Mouse (Mus musculus) CD4-positive, CD25-positive, alpha-beta regulatory T cell, adult 2 months (primary cell): ENCODE measurements around the gene Gys1.

Experiments
- DNase-seq: peaks from one replicate; pipeline ENCODE4 v3.0.0-alpha.2; 2012; ENCODE audit warnings: low read depth, low spot score

Gys1 gene

DNA sequence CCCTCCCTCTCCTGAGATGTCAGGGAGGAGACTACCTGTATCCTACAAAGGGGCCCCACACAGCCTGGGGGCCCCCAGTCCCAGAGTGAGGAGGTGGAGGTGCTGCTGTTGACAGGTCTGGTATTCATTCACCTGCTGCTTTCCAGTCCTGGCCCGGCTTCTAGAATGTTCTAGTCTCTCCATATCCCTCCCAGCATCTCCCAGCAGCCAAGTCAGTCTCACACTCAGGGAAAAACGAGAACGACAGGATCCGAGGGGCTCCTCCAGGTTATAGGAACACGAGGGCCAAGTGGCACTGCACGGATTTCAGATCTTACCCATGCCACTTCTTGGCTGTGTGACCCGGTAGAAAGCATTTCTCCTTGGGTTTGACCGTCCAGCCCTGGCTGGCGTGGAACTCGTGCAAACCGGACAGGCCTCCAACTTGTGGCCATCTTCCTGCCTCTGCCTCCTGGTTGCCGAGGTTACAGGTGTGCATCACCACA is 19.9 kb upstream of the Gys1 start:
- no peak for DNase-seq

- DNase-seq = peak; percentile 65
Measured at GRCm38 (mm10) chr7:45415636-45416035, 19.0 kb upstream of the Gys1 start.

DNA sequence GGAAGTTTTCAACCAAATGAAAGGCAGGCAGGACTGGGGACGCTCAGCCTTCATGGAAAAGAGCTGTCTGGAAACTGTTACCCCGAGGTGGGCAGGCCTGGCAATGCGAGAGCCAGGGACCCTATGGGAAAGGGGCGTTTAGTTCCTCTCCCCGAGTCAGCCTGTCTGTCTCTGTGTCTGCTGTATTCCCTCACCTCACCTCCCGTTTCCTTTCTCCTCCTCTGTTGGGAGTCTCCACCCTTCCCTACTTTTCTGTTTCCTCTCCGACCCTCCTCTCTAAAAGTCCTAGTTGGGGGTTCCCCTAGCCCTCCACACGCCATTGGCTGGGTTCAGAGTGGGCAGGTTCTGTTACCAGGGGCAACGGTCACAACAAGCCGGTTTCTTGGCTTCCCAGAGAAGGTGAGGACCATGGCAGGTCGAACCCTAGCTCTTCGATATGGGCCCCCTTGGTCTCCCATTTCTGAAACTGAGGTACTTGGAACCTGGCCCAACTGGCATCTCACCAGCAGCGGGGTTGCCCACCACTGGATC is 16.6 kb upstream of the Gys1 start:
- no peak for DNase-seq

- no peak for DNase-seq
Measured at GRCm38 (mm10) chr7:45419859-45420614, 14.6 kb upstream of the Gys1 start.

- no peak for DNase-seq
Measured at GRCm38 (mm10) chr7:45420615-45420919, 14.1 kb upstream of the Gys1 start, which contains the start of gene Lhb. Gene Lhb, plus strand, starts transcription at chr7:45420820.

DNA sequence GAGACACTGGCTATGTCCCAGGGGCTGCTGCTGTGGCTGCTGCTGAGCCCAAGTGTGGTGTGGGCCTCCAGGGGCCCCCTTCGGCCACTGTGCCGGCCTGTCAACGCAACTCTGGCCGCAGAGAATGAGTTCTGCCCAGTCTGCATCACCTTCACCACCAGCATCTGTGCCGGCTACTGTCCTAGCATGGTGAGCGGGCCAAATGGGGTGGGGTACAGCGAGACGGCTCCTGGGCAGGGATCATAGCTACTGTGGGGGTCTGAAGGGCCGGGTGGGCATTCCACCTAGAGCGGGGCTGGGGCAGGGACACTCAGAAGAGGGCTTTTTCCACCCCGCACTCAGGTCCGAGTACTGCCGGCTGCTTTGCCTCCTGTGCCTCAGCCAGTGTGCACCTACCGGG is 13.4 kb upstream of the Gys1 start:
- DNase-seq = no peak

GRCm38 (mm10) chr7:45426556-45426955 is 8.1 kb upstream of the Gys1 start:
- no peak for DNase-seq

- DNase-seq = no peak
Measured at GRCm38 (mm10) chr7:45433835-45434202, 825 bp upstream of the Gys1 start.

GRCm38 (mm10) chr7:45435038-45435437 is 394 bp downstream of the Gys1 start:
- DNase-seq = no peak

- DNase-seq = no peak
Measured at GRCm38 (mm10) chr7:45436444-45436843, 1.8 kb downstream of the Gys1 start.

DNA sequence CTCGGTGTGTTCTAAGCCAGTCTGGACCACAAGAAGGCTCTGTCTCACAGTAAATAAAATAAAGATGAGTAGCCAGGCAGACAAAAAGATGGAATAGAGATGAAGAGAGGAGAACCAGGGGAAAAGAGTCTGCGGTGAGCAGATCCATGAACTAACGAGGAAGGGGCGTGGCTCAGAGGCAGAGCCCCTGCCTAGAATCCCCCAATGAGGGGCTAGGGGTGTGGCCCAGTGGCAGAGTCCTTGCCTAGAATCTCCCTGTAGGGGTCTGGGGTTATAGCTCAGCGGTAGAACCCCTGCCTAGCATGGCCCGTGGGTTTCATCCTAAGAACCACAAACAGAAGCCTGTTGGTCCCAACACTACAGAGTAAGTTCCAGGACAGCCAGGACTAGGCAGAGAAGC is 2.4 kb downstream of the Gys1 start:
- DNase-seq = no peak

DNA sequence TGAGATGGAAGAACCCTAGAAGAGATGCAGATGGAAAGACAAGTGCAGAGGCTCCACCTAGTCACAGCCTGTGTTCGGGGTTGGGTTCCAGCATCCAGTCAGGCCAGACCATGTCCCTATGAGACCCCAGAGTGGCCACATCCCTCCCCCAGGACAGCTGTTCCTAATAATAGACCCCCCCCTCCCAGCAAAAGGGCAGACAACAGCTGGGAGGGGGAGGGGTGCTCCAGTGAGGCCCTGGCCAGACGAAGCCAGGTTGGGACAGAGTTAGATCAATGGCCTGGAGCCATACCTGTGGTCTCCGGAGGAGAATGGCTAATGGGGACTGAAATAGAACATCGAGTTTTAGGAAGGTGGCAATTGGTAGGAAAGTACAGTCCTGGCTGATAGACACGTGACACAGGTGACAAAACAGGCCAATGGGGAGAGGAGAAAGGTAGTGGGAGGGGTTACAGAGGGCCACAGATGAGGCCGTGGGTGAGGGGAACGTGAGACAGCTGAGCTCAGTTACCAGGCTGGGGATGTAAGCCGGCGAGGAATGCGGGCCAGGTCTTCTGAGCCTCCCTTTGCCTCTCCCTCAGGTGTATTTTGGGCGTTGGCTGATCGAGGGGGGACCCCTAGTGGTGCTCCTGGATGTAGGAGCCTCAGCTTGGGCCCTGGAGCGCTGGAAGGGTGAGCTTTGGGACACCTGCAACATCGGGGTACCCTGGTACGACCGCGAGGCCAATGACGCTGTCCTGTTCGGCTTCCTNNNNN is 3.1 kb downstream of the Gys1 start, which contains the start of gene Ruvbl2:
TSS of gene Ruvbl2 (minus strand) at position 576 of the 756 bp plus-strand sequence.
- DNase-seq = no peak

- DNase-seq = no peak
Measured at GRCm38 (mm10) chr7:45443526-45444420, 9.1 kb downstream of the Gys1 start.

DNA sequence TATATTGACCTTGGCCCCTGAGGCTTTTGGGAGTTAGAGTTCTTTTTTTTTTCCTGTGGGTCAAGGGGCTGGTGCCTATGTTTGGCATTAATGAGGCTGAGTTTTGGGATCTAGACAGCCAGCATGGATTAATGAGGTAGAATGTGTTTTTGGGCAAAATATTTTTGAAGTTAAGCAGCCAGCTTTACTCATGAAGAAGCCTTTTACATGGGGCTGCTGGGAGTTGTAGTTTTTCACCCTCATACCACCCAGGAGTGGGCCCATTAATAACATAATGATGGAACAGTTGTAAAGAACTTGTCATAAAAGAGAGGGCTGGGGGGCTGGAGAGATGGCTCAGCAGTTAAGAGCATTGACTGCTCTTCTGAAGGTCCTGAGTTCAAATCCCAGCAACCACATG is 11.9 kb downstream of the Gys1 start:
- DNase-seq = no peak

- peak; percentile 72 for DNase-seq
Measured at GRCm38 (mm10) chr7:45447325-45447990, 12.8 kb downstream of the Gys1 start.

GRCm38 (mm10) chr7:45449974-45450373 is 15.3 kb downstream of the Gys1 start:
- DNase-seq = no peak

DNA sequence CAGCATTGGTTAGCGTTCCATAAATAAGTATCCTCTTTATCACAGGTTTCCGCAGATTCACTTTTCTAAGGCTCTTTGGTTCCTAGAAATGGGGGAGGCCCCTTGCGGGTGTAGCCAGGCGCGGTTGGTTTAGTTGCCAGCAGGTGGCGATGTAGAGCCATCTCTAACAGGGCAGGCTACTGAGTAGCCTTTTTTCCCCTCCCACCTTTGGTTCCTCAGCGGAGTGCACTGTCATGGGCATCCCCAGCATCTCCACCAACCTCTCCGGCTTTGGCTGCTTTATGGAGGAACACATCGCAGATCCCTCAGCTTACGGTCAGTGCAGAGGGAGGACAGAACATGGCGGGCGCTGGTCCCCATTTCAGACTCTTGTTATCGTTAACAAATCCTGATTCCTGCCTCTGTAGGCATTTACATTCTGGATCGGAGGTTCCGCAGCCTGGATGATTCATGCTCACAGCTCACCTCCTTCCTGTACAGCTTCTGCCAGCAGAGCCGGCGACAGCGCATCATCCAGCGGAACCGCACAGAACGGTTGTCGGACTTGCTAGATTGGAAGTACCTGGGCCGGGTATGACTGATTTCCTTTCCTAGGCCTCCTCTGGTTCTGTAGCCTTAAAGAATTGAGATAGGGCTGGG is 16.8 kb downstream of the Gys1 start:
- DNase-seq = peak; percentile 93

DNA sequence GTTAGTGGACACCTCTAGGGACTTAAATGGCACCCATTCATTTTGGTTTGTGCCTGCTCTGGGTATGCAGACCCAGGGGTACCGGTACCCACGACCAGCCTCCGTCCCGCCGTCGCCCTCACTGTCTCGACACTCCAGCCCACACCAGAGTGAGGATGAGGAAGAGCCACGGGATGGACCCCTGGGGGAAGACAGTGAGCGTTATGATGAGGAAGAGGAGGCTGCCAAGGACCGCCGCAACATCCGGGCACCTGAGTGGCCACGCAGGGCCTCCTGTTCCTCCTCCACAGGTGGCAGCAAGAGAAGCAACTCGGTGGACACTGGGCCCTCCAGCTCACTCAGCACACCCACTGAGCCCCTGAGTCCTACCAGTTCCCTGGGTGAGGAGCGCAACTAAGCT is 20.3 kb downstream of the Gys1 start:
- DNase-seq = no peak

DNA sequence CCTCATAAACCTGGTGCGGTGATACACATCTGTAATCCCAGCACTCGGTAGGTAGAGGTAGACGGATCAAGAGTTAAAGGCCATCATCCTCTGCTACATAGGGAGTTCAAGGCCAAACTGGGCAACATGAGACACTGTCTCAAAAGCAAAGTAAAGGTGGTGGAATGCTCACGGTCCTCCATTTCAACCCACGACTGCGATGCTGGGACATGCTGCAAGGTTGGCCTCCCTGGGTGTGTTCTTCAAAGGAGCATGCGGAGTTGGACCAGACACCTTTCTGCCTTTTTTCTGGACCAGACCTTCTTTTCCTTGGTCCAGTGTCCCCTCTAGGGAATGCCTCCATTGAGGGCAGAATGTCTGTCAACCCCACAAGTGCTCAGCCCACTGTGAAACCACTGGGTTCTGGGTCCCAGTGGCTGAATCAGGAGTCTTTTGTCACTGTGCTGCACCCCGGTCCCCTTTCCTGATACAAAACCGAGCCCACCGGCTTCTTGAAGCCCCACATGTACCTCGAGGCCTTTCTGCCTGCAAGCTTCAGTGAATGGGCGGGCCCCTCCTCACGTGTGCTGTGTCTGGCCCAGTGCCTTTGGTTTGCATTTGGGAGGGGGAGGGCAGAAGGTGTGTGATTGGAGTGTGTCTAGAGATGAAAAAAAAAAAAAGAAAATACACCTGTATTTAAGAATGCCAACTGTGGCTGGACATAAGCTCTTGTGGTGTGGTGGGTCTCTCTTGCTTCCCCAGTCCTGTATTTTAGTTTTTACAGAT is 21.5 kb downstream of the Gys1 start:
- no peak for DNase-seq

DNA sequence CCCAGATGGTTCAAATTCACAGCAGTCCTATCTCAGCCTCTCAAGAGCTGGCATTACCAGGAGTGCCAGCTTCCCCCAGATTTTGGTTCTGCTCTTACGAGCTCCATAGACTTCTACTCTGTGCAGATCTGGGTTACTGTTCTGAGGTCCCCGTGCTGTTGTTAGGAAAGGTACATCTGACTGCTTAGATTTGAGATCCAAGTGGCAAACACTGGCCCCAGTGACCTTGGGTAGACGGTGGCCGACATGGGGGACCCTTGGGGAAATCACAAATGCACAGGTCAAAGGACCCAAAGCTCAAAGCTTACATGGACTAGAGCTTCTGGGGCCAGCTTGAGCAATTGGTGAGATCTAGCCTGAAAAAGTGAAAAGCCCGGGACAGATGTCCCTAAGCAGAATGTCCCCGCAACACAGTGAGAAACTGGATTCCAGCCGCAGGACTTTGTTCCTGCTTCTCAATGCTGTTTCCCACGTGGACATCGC is 22.1 kb downstream of the Gys1 start:
- DNase-seq = no peak
